Mouse (Mus musculus) MEL (cell line): ENCODE data around the gene Emx1.

Experiments
- CHD1 ChIP-seq: IDR thresholded peaks from 2 replicates; pipeline ENCODE4 v1.6.1; 2012; ENCODE audit warnings: low read depth, mild to moderate bottlenecking, inconsistent platforms, low read length, improper control_type of control experiment
- CTCF ChIP-seq, 3 experiments: IDR thresholded peaks in 2 of 3; conservative IDR thresholded peaks in 1 of 3; 2 replicates each; pipeline ENCODE4 v1.5.1; 2011 to 2012; ENCODE audit warnings: low read length in 3 of 3, low read depth in 2 of 3, mild to moderate bottlenecking in 2 of 3, improper control_type of control experiment in 1 of 3, inconsistent platforms in 1 of 3, mixed read lengths in 1 of 3, moderate library complexity in 1 of 3; ENCODE audit not compliant: control insufficient read depth in 1 of 3, insufficient read depth in 1 of 3, poor library complexity in 1 of 3, severe bottlenecking in 1 of 3
- EP300 ChIP-seq, 2 experiments: IDR thresholded peaks; 2 replicates each; pipeline ENCODE4 v1.6.1; 2011; ENCODE audit warnings: improper control_type of control experiment in 2 of 2, low read length in 2 of 2, low read depth in 1 of 2, mild to moderate bottlenecking in 1 of 2
- GATA1 ChIP-seq: IDR thresholded peaks from 2 replicates; pipeline ENCODE4 v1.6.1; 2011; ENCODE audit warnings: low read depth, low read length, improper control_type of control experiment
- HCFC1 ChIP-seq: IDR thresholded peaks from 2 replicates; pipeline ENCODE4 v1.6.1; 2012; ENCODE audit warnings: low read depth, mild to moderate bottlenecking, inconsistent platforms, low read length, improper control_type of control experiment, moderate library complexity
- MAX ChIP-seq: IDR thresholded peaks from 2 replicates; pipeline ENCODE4 v1.6.1; 2011; ENCODE audit warnings: low read length, improper control_type of control experiment
- MEF2A ChIP-seq: IDR thresholded peaks from 2 replicates; pipeline ENCODE4 v1.6.1; 2014; ENCODE audit warnings: low read depth, mild to moderate bottlenecking, inconsistent platforms, low read length, improper control_type of control experiment; ENCODE audit not compliant: poor library complexity, insufficient replicate concordance, severe bottlenecking; ENCODE audit errors: extremely low read depth
- POLR2A ChIP-seq, 2 experiments: IDR thresholded peaks; 2 replicates each; pipeline ENCODE4 v1.6.1; 2011 to 2012; ENCODE audit warnings: low read length in 2 of 2, mild to moderate bottlenecking in 2 of 2, control low read depth in 1 of 2, improper control_type of control experiment in 1 of 2, low read depth in 1 of 2, moderate library complexity in 1 of 2; ENCODE audit not compliant: control insufficient read depth in 1 of 2, insufficient read depth in 1 of 2, poor library complexity in 1 of 2
- ZC3H11A ChIP-seq: IDR thresholded peaks from 2 replicates; pipeline ENCODE4 v1.6.1; 2012; ENCODE audit warnings: low read depth, mild to moderate bottlenecking, inconsistent platforms, low read length, improper control_type of control experiment

DNA sequence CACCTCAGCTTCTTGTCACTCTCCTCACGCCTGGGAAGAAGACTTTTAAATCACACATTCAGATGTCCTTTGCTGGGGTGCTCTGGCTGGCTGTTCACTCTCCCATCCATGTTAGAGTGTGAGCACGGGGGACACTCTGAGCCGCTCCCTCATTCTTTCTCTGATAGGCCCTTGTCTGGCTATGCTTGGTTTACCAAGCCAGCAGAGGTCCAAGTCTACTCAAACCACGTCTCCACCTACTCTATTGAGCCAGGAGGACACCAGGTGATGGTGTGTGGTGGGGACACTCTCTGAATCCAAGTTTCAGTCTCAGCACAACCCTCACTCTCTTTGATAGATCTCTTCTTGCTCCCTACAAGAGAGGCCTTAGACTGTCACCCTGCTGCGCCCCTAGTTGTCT, 20.1 kb downstream of the Emx1 start:
- TF ChIP-seq MEF2A (no peak), EP300 (IDR thresholded peaks at IDR 0.05; ENCODE audit: low read depth in 1 of 2, low read length in 2 of 2) (no peak), MAX (no peak), CHD1 (no peak), HCFC1 (no peak), GATA1 (no peak), POLR2A (IDR thresholded peaks at IDR 0.05; ENCODE audit: control insufficient read depth in 1 of 2, insufficient read depth in 1 of 2, low read depth in 1 of 2, low read length in 2 of 2, poor library complexity in 1 of 2) (no peak), CTCF (IDR thresholded peaks at IDR 0.05 in 2 of 3, conservative IDR thresholded peaks at IDR 0.05 in 1 of 3; ENCODE audit: control insufficient read depth in 1 of 3, insufficient read depth in 1 of 3, low read depth in 2 of 3, low read length in 3 of 3, poor library complexity in 1 of 3, severe bottlenecking in 1 of 3) (no peak), ZC3H11A (no peak)
